Mouse (Mus musculus) B cell, adult (primary cell): ENCODE results near the gene Muc3. TPM values are rescaled to one million over a fixed set of nuclear protein-coding genes. Genes with fewer than 3 reads are reported as not detected.

ENCODE experiments used
- total RNA-seq: library from RNA; stranded (reverse); gene quantifications from 4 replicates; pipeline ENCODE4 v1.2.4, GENCODE M21; 2023; ENCODE audit not compliant: inconsistent age

Muc3 gene
- not detected in 4 replicates for total RNA-seq

DNA sequence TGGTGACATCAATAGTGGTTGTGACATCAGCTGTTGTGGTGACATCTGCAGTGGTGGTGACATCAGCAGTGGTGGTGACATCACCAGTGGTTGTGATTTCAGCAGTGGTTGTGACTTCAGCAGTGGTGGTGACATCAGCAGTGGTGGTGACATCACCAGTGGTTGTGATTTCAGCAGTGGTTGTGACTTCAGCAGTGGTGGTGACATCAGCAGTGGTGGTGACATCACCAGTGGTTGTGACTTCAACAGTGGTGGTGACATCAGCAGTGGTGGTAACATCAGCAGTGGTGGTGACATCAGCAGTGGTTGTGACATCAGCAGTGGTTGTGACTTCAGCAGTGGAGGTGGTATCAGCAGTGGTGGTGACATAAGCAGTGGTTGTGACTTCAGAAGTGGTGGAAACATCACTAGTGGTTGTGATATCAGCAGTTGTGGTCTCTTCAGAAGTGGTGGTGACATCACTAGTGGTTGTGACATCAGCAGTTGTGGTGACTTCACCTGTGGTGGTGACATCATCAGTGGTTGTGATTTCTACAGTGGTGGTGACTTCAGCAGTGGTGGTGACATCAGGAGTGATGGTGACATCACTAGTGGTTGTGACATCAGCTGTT lies at the start of gene Muc3:
Gene Muc3 (minus strand): TSS at position 51 of the 611 bp plus-strand sequence.

DNA sequence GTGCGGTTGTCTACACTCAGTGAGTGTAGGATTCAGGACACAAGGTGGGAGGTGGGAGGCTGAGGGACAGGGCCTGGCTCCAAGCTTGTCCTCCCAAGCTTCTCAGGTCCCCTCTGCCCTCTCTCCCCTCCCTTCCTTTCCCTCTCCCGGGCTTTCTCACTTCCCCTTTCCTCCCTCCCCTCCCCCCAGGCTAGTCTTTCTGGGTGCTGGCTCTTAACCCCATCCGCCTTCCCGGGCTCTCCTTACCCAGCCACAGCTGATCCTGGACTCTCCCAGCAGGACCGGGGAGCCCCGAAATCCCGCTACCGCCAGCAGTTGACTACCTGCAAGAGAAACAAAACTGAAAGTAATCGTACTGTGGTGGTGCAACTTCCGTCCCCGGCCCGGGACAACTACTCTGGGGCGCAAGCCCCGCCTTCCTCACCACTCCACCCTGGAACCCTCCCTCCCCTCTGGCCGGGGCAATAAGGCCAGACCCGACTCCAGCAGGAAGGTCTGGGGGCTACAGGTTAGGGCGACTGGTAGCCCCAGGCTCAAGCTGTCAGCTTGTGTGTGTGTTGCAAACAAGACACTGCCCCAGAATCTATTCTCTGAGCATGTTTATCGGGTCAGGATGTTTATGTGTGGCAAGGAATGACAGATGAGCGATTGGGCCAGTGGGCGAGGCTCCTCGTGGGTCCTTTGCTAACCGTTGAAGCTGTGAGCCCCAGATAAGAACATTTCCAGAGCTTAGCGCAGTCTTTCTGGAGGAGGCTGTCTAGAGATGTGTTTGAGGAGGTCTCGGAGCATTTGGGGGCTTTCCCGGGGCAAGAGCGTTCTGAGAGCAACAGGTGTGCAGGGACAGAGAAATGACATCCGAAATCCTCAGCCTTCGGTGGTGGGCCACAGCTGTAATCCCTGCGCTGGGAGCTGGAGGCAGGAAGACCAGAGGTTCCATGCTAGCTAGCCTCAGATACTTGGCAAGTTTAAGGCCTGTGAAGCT lies 33.0 kb downstream of the Muc3 start, which contains the start of gene Trim56:
Gene Trim56 (minus strand): TSS at position 344 of the 982 bp plus-strand sequence.

Other genes with a start within 250 kb of the Muc3 start
- 15.6 to 28.1 TPM (median 22.4 TPM) in 4 replicates for gene Ift22, start 241.2 kb downstream of the Muc3 start, total RNA-seq
- gene Fis1, start 196.0 kb downstream of the Muc3 start, total RNA-seq, result 162 to 190 TPM (median 176 TPM) in 4 replicates
- gene Cldn15, start 182.7 kb downstream of the Muc3 start, total RNA-seq, result 0.35 to 1.4 TPM in 2 of 4 replicates, not detected in the others
- gene Plod3, start 162.3 kb downstream of the Muc3 start, total RNA-seq, result 19.4 to 29.8 TPM (median 27.6 TPM) in 4 replicates
- gene Znhit1, start 161.3 kb downstream of the Muc3 start, total RNA-seq, result 21.9 to 29.1 TPM (median 27.2 TPM) in 4 replicates
- gene Vgf, start 122.9 kb downstream of the Muc3 start, total RNA-seq, result 0.94 to 1.9 TPM (median 1.4 TPM) in 4 replicates
- 21.2 to 26.8 TPM (median 22.0 TPM) in 4 replicates for gene Ap1s1, start 103.2 kb downstream of the Muc3 start, total RNA-seq
- not detected in 4 replicates for gene Serpine1, start 77.1 kb downstream of the Muc3 start, total RNA-seq
- gene Trim56, start 33.1 kb downstream of the Muc3 start, total RNA-seq, result 58.3 to 72.3 TPM (median 64.2 TPM) in 4 replicates
- 10.4 to 13.8 TPM (median 11.2 TPM) in 4 replicates for gene Muc3a, start 63.1 kb upstream of the Muc3 start, total RNA-seq
- gene Ache, start 138.2 kb upstream of the Muc3 start, total RNA-seq, result 0.32 to 0.48 TPM (median 0.41 TPM) in 4 replicates
- 0.51 to 2.0 TPM (median 1.1 TPM) in 4 replicates for gene Ufsp1, start 145.3 kb upstream of the Muc3 start, total RNA-seq
- 401 to 449 TPM (median 426 TPM) in 4 replicates for gene Srrt, start 158.4 kb upstream of the Muc3 start, total RNA-seq
- 7.3 to 8.7 TPM (median 8.2 TPM) in 4 replicates for gene Trip6, start 165.1 kb upstream of the Muc3 start, total RNA-seq
- gene Slc12a9, start 184.3 kb upstream of the Muc3 start, total RNA-seq, result 19.7 to 22.5 TPM (median 20.8 TPM) in 4 replicates
- not detected in 4 replicates for gene Ephb4, start 200.8 kb upstream of the Muc3 start, total RNA-seq